8 mouse cellular contexts compared by ENCODE assay signal in genomic region chr1:189675421-189675820, GRCm38 (mm10). TPM values are rescaled to one million over a fixed set of nuclear protein-coding genes. Genes with fewer than 3 reads are reported as not detected.
DNase-seq lines count a peak whose midpoint lies in the region; ATAC-seq and TF ChIP-seq lines count a peak whose summit lies in the region.

No protein-coding gene starts in this region.

- no peaks in the 10 kb centered on the region for H3K9me3 ChIP-seq in hindbrain, postnatal 0 days (ENCODE audit: low read length)
- H3K9me3 ChIP-seq in hindbrain, embryonic 10.5 days: no peaks in the 10 kb centered on the region
- H3K9me3 ChIP-seq in CH12.LX (replicated peaks; ENCODE audit: low read length): no peaks in the 10 kb centered on the region
- H3K9me3 ChIP-seq in lung, embryonic 14.5 days (ENCODE audit: low read depth, low read length): no peaks in the 10 kb centered on the region
- no peaks in the 10 kb centered on the region for H3K9me3 ChIP-seq in forebrain, embryonic 10.5 days

- no peak overlapping the region for H3K4me2 ChIP-seq in hindbrain, postnatal 0 days (ENCODE audit: low read depth, low read length)
- H3K4me2 ChIP-seq in CH12.LX (ENCODE audit: insufficient read depth, low read depth, poor library complexity, severe bottlenecking): no peak overlapping the region
- H3K4me2 ChIP-seq in lung, embryonic 14.5 days: no peak overlapping the region

- no peak overlapping the region for H3K27ac ChIP-seq in hindbrain, postnatal 0 days
- no peak overlapping the region for H3K27ac ChIP-seq in hindbrain, embryonic 10.5 days
- H3K27ac ChIP-seq in CH12.LX (ENCODE audit: insufficient read depth, low read depth): no peak overlapping the region
- H3K27ac ChIP-seq in lung, embryonic 14.5 days (ENCODE audit: low read depth): no peak overlapping the region
- no peak overlapping the region for H3K27ac ChIP-seq in forebrain, embryonic 10.5 days

- no peaks in the 10 kb centered on the region; the same call in 1 of the 2 replicates for H3K36me3 ChIP-seq in hindbrain, postnatal 0 days (ENCODE audit: insufficient read depth, low read length)
- H3K36me3 ChIP-seq in hindbrain, embryonic 10.5 days: peaks cover 96% of the 10 kb centered on the region
- peaks cover 34 to 87% of the 10 kb centered on the region in 2 experiments for H3K36me3 ChIP-seq in CH12.LX (replicated peaks in 1 of 2; ENCODE audit: control insufficient read depth in 1 of 2, insufficient read depth in 1 of 2, low read length in 1 of 2)
- peaks cover 75% of the 10 kb centered on the region for H3K36me3 ChIP-seq in lung, embryonic 14.5 days (ENCODE audit: insufficient read depth)
- peaks cover 98% of the 10 kb centered on the region for H3K36me3 ChIP-seq in forebrain, embryonic 10.5 days (replicated peaks)

- H3K4me3 ChIP-seq in hindbrain, postnatal 0 days (ENCODE audit: low read length): no peak overlapping the region
- no peak overlapping the region for H3K4me3 ChIP-seq in hindbrain, embryonic 10.5 days
- H3K4me3 ChIP-seq in CH12.LX (replicated peaks in 1 of 3; ENCODE audit: low read depth in 2 of 3, low read length in 2 of 3, poor library complexity in 1 of 3): no peak overlapping the region
- no peak overlapping the region for H3K4me3 ChIP-seq in lung, embryonic 14.5 days (ENCODE audit: low read depth, low read length)
- H3K4me3 ChIP-seq in forebrain, embryonic 10.5 days: no peak overlapping the region

- 94% methylated on average over 1 of the region's 1 CpGs for WGBS in hindbrain, postnatal 0 days
- 95% methylated on average over 1 of the region's 1 CpGs for WGBS in hindbrain, embryonic 10.5 days
- WGBS in lung, embryonic 14.5 days: 90% methylated on average over 1 of the region's 1 CpGs
- 89% methylated on average over 1 of the region's 1 CpGs for WGBS in forebrain, embryonic 10.5 days

- no peak for ATAC-seq in hindbrain, postnatal 0 days
- ATAC-seq in lung, embryonic 14.5 days (ENCODE audit: insufficient read depth): no peak

- H3K27me3 ChIP-seq in hindbrain, postnatal 0 days (ENCODE audit: insufficient read depth, low read length): no peaks in the 10 kb centered on the region
- no peaks in the 10 kb centered on the region for H3K27me3 ChIP-seq in hindbrain, embryonic 10.5 days (ENCODE audit: insufficient read depth, poor library complexity, severe bottlenecking)
- no peaks in the 10 kb centered on the region for H3K27me3 ChIP-seq in CH12.LX (replicated peaks)
- H3K27me3 ChIP-seq in lung, embryonic 14.5 days (ENCODE audit: insufficient read depth, low read length): no peaks in the 10 kb centered on the region
- no peaks in the 10 kb centered on the region for H3K27me3 ChIP-seq in forebrain, embryonic 10.5 days (ENCODE audit: poor library complexity, severe bottlenecking)

- DNase-seq in hindbrain, postnatal 0 days (ENCODE audit: low spot score): peak; percentile 63
- DNase-seq in hindbrain, embryonic 10.5 days (ENCODE audit: low spot score): no peak
- DNase-seq in 416B (ENCODE audit: low read depth): peak; percentile 56
- no peak for DNase-seq in CH12.LX (ENCODE audit: extremely low read depth)
- DNase-seq in embryo, embryonic 11 days: peak; percentile 27
- peak; percentile 74 for DNase-seq in lung, embryonic 14.5 days
- DNase-seq in ovary, postnatal 36 days (ENCODE audit: low spot score): no peak
- no peak for DNase-seq in forebrain, embryonic 10.5 days (ENCODE audit: extremely low spot score, low spot score)

- H3K9ac ChIP-seq in hindbrain, postnatal 0 days (replicated peaks; ENCODE audit: low read length): no peak overlapping the region
- H3K9ac ChIP-seq in CH12.LX (ENCODE audit: insufficient read depth, low read depth): no peak overlapping the region
- no peak overlapping the region for H3K9ac ChIP-seq in lung, embryonic 14.5 days

- TF ChIP-seq RAD21 in CH12.LX (IDR thresholded peaks at IDR 0.05; ENCODE audit: low read depth, low read length): peak; percentile 22

- TF ChIP-seq EP300 in CH12.LX (IDR thresholded peaks at IDR 0.05; ENCODE audit: low read length): no peak

- dilution Hi-C loops in CH12.LX (cut with MboI; ENCODE audit: extremely low pct_ligation_motif_present, extremely low pct_unique_long_range_greater_than_20kb, low sequenced_read_pairs): no loop called here

- no peaks in the 10 kb centered on the region for H3K4me1 ChIP-seq in hindbrain, postnatal 0 days (ENCODE audit: insufficient read depth, low read length)
- H3K4me1 ChIP-seq in hindbrain, embryonic 10.5 days (replicated peaks): no peaks in the 10 kb centered on the region
- H3K4me1 ChIP-seq in CH12.LX (ENCODE audit: control insufficient read depth in 1 of 2, insufficient read depth in 2 of 2): no peaks in the 10 kb centered on the region
- no peaks in the 10 kb centered on the region for H3K4me1 ChIP-seq in lung, embryonic 14.5 days (ENCODE audit: insufficient read depth)
- no peaks in the 10 kb centered on the region for H3K4me1 ChIP-seq in forebrain, embryonic 10.5 days

- TF ChIP-seq CTCF in hindbrain, postnatal 0 days (IDR thresholded peaks at IDR 0.05; ENCODE audit: low read depth): peak; percentile 65
- peak; percentile 22 to 56; a peak in 3 of 4 replicates for TF ChIP-seq CTCF in CH12.LX (conservative IDR thresholded peaks at IDR 0.05 in 1 of 2, IDR thresholded peaks at IDR 0.05 in 1 of 2; ENCODE audit: low read depth in 2 of 2, low read length in 2 of 2)
- TF ChIP-seq CTCF in lung, embryonic 14.5 days (IDR thresholded peaks at IDR 0.05; ENCODE audit: low read depth): peak; percentile 62

- no peak for TF ChIP-seq POLR2A in CH12.LX (IDR thresholded peaks at IDR 0.05; ENCODE audit: low read depth, low read length)

- in situ Hi-C loops in CH12.LX (cut with MboI; ENCODE audit: low pct_ligation_motif_present, low pct_unique_long_range_greater_than_20kb, low sequenced_read_pairs): no loop called here

- no peaks in the 10 kb centered on the region; the same call in 1 of the 2 replicates for H3K79me2 ChIP-seq in CH12.LX (replicated peaks; ENCODE audit: control insufficient read depth, extremely low read depth, insufficient read depth, poor library complexity, severe bottlenecking)

TF ChIP-seq in CH12.LX, 34 proteins besides CTCF, POLR2A, EP300 and RAD21:
- TF ChIP-seq NRF1 (IDR thresholded peaks at IDR 0.05; ENCODE audit: low read depth, low read length): no peak
- no peak for TF ChIP-seq JUN (IDR thresholded peaks at IDR 0.05; ENCODE audit: insufficient read depth, low read depth, low read length)
- no peak for TF ChIP-seq GABPA (IDR thresholded peaks at IDR 0.05; ENCODE audit: insufficient replicate concordance, low read depth, low read length)
- no peak for TF ChIP-seq SMC3 (IDR thresholded peaks at IDR 0.05; ENCODE audit: low read depth, low read length)
- no peak for TF ChIP-seq BHLHE40 (IDR thresholded peaks at IDR 0.05; ENCODE audit: low read depth, low read length)
- TF ChIP-seq PAX5 (IDR thresholded peaks at IDR 0.05; ENCODE audit: low read length): no peak
- TF ChIP-seq USF2 (conservative IDR thresholded peaks at IDR 0.05; ENCODE audit: low read depth, low read length): no peak
- no peak for TF ChIP-seq HCFC1 (IDR thresholded peaks at IDR 0.05; ENCODE audit: low read depth, low read length)
- TF ChIP-seq ELF1 (IDR thresholded peaks at IDR 0.05; ENCODE audit: low read depth, low read length): no peak
- no peak for TF ChIP-seq TBP (conservative IDR thresholded peaks at IDR 0.05; ENCODE audit: low read depth, low read length)
- no peak for TF ChIP-seq SIN3A (IDR thresholded peaks at IDR 0.05; ENCODE audit: low read length)
- no peak for TF ChIP-seq ZC3H11A (IDR thresholded peaks at IDR 0.05; ENCODE audit: low read depth, low read length)
- TF ChIP-seq POLR2AphosphoS2 (IDR thresholded peaks at IDR 0.05; ENCODE audit: low read depth, low read length): no peak
- no peak for TF ChIP-seq ETS1 (conservative IDR thresholded peaks at IDR 0.05; ENCODE audit: low read depth, low read length)
- no peak for TF ChIP-seq MXI1 (IDR thresholded peaks at IDR 0.05; ENCODE audit: low read depth, low read length)
- no peak for TF ChIP-seq NELFE (IDR thresholded peaks at IDR 0.05; ENCODE audit: low read depth, low read length)

RNA-seq across cellular contexts. Expression of gene Cenpf, which starts 12.5 kb away (rescaled TPM):
- total RNA-seq in hindbrain, postnatal 0 days (2014; rRNA removed): 4.8 and 5.4 TPM in 2 replicates
- 22.5 and 26.9 TPM in 2 replicates for polyA plus RNA-seq in hindbrain, postnatal 0 days (2015; fragmentation: Nextera tagmentation; extraction: Ambion mirVana)
- polyA plus RNA-seq in hindbrain, embryonic 10.5 days (2016; fragmentation: Nextera tagmentation; extraction: Ambion mirVana): 71.0 and 122 TPM in 2 replicates
- total RNA-seq in CH12.LX (2012; rRNA removed) (21.5 and 22.3 TPM in 2 replicates), CH12.LX (2014; rRNA removed) (10.4 and 16.5 TPM in 2 replicates)
- polyA plus RNA-seq in CH12.LX (2012; ENCODE audit: insufficient read length, low read depth): 23.4 and 28.2 TPM in 2 replicates
- 91.1 and 103 TPM in 2 replicates for polyA plus RNA-seq in lung, embryonic 14.5 days (2014; fragmentation: Nextera tagmentation; extraction: Ambion mirVana)
- polyA plus RNA-seq in forebrain, embryonic 10.5 days (2016; fragmentation: Nextera tagmentation; extraction: Ambion mirVana): 131 and 136 TPM in 2 replicates

RNA-seq across cellular contexts. Expression of gene Ptpn14, which starts 52.6 kb away (rescaled TPM):
- 8.2 and 8.9 TPM in 2 replicates for total RNA-seq in hindbrain, postnatal 0 days (2014; rRNA removed)
- 1.4 and 1.6 TPM in 2 replicates for polyA plus RNA-seq in hindbrain, postnatal 0 days (2015; fragmentation: Nextera tagmentation; extraction: Ambion mirVana)
- polyA plus RNA-seq in hindbrain, embryonic 10.5 days (2016; fragmentation: Nextera tagmentation; extraction: Ambion mirVana): 5.0 and 5.1 TPM in 2 replicates
- total RNA-seq in CH12.LX (2012; rRNA removed) (under 0.01 and 0.04 TPM in 2 replicates), CH12.LX (2014; rRNA removed) (not detected in 2 replicates)
- polyA plus RNA-seq in CH12.LX (2012; ENCODE audit: insufficient read length, low read depth): 0.10 and 0.37 TPM in 2 replicates
- polyA plus RNA-seq in lung, embryonic 14.5 days (2014; fragmentation: Nextera tagmentation; extraction: Ambion mirVana): 10.3 and 11.6 TPM in 2 replicates
- 4.9 and 5.6 TPM in 2 replicates for polyA plus RNA-seq in forebrain, embryonic 10.5 days (2016; fragmentation: Nextera tagmentation; extraction: Ambion mirVana)

Comparison
In these comparisons a context has a peak if more than half of its experiments do, and no peak if none do; other contexts are left out.
1. DNase-seq: peak in hindbrain, postnatal 0 days (single experiment), 416B (single experiment), embryo, embryonic 11 days (single experiment) and lung, embryonic 14.5 days (single experiment); none in hindbrain, embryonic 10.5 days (single experiment), CH12.LX (single experiment), ovary, postnatal 36 days (single experiment) and forebrain, embryonic 10.5 days (single experiment).
2. Peak in every context shown above with its lines, with median percentiles within 50 percentile points of each other: CTCF ChIP-seq.